Mouse (Mus musculus) MEL (cell line): Measurements from ENCODE around the gene Rbm25. TPM values are rescaled to one million over a fixed set of nuclear protein-coding genes. Genes with fewer than 3 reads are reported as not detected.

Experiments used
- DNase-seq: peaks from one replicate; pipeline ENCODE4 v3.0.0; 2011; ENCODE audit warnings: low read depth, low spot score
- H3K27ac ChIP-seq: 2 replicates; pipeline ENCODE4 v1.5.1; 2012; ENCODE audit warnings: low read depth, mild to moderate bottlenecking, control low read depth, low read length, moderate library complexity; ENCODE audit not compliant: control insufficient read depth
- H3K27me3 ChIP-seq, 2 experiments: fragments of 150-350 bp in 1 of 2; sonication (generic) in 1 of 2; 2 replicates each; pipeline ENCODE4 v1.6.1; 2012; ENCODE audit warnings: low read length in 2 of 2, mild to moderate bottlenecking in 2 of 2, improper control_type of control experiment in 1 of 2, moderate library complexity in 1 of 2; ENCODE audit not compliant: insufficient read depth in 2 of 2, control insufficient read depth in 1 of 2
- H3K36me3 ChIP-seq, 2 experiments: 2 replicates each; pipeline ENCODE4 v1.6.1; 2012 to 2014; ENCODE audit warnings: low read length in 2 of 2, improper control_type of control experiment in 1 of 2, inconsistent platforms in 1 of 2, mild to moderate bottlenecking in 1 of 2; ENCODE audit not compliant: insufficient read depth in 2 of 2, control insufficient read depth in 1 of 2
- H3K4me1 ChIP-seq, 2 experiments: fragments of 150-350 bp in 1 of 2; sonication (generic) in 1 of 2; 2 replicates each; pipeline ENCODE4 v1.6.1; 2012; ENCODE audit warnings: low read length in 2 of 2, improper control_type of control experiment in 1 of 2, mild to moderate bottlenecking in 1 of 2; ENCODE audit not compliant: insufficient read depth in 2 of 2, control insufficient read depth in 1 of 2
- H3K4me3 ChIP-seq, 2 experiments: fragments of 150-350 bp in 1 of 2; sonication (generic) in 1 of 2; 2 replicates each; pipeline ENCODE4 v1.5.1; 2012; ENCODE audit warnings: low read depth in 2 of 2, low read length in 2 of 2, mild to moderate bottlenecking in 2 of 2, moderate library complexity in 2 of 2, control low read depth in 1 of 2, improper control_type of control experiment in 1 of 2; ENCODE audit not compliant: control insufficient read depth in 1 of 2, insufficient read depth in 1 of 2
- H3K79me2 ChIP-seq: 2 replicates; pipeline ENCODE4 v1.6.1; 2012; ENCODE audit warnings: mild to moderate bottlenecking, low read length, moderate library complexity; ENCODE audit not compliant: control insufficient read depth, poor library complexity, insufficient read depth
- H3K9ac ChIP-seq: 2 replicates; pipeline ENCODE4 v1.6.1; 2012; ENCODE audit warnings: low read depth, mild to moderate bottlenecking, control low read depth, low read length, moderate library complexity; ENCODE audit not compliant: control insufficient read depth, poor library complexity, severe bottlenecking
- H3K9me3 ChIP-seq: fragments of 150-350 bp; sonication (generic); replicated peaks from 2 replicates; pipeline ENCODE4 v1.6.1; 2012; ENCODE audit warnings: mild to moderate bottlenecking, low read length, improper control_type of control experiment, moderate library complexity; ENCODE audit not compliant: insufficient read depth
- CHD1 ChIP-seq: IDR thresholded peaks from 2 replicates; pipeline ENCODE4 v1.6.1; 2012; ENCODE audit warnings: low read depth, mild to moderate bottlenecking, inconsistent platforms, low read length, improper control_type of control experiment
- CTCF ChIP-seq, 3 experiments: IDR thresholded peaks in 2 of 3; conservative IDR thresholded peaks in 1 of 3; 2 replicates each; pipeline ENCODE4 v1.5.1; 2011 to 2012; ENCODE audit warnings: low read length in 3 of 3, low read depth in 2 of 3, mild to moderate bottlenecking in 2 of 3, improper control_type of control experiment in 1 of 3, inconsistent platforms in 1 of 3, mixed read lengths in 1 of 3, moderate library complexity in 1 of 3; ENCODE audit not compliant: control insufficient read depth in 1 of 3, insufficient read depth in 1 of 3, poor library complexity in 1 of 3, severe bottlenecking in 1 of 3
- E2F4 ChIP-seq: IDR thresholded peaks from 2 replicates; pipeline ENCODE4 v1.6.1; 2011; ENCODE audit warnings: low read depth, low read length, improper control_type of control experiment, borderline replicate concordance
- ELF1 ChIP-seq: IDR thresholded peaks from 2 replicates; pipeline ENCODE4 v1.6.1; 2014; ENCODE audit warnings: low read depth, mild to moderate bottlenecking, inconsistent platforms, low read length, improper control_type of control experiment, moderate library complexity
- ETS1 ChIP-seq: IDR thresholded peaks from 2 replicates; pipeline ENCODE4 v1.6.1; 2012; ENCODE audit warnings: low read depth, mild to moderate bottlenecking, inconsistent platforms, low read length, improper control_type of control experiment, moderate library complexity
- MAX ChIP-seq: IDR thresholded peaks from 2 replicates; pipeline ENCODE4 v1.6.1; 2011; ENCODE audit warnings: low read length, improper control_type of control experiment
- MEF2A ChIP-seq: IDR thresholded peaks from 2 replicates; pipeline ENCODE4 v1.6.1; 2014; ENCODE audit warnings: low read depth, mild to moderate bottlenecking, inconsistent platforms, low read length, improper control_type of control experiment; ENCODE audit not compliant: poor library complexity, insufficient replicate concordance, severe bottlenecking; ENCODE audit errors: extremely low read depth
- MXI1 ChIP-seq: IDR thresholded peaks from 2 replicates; pipeline ENCODE4 v1.6.1; 2011; ENCODE audit warnings: mild to moderate bottlenecking, low read depth, low read length, improper control_type of control experiment
- MYB ChIP-seq: IDR thresholded peaks from 2 replicates; pipeline ENCODE4 v1.6.1; 2011; ENCODE audit warnings: mild to moderate bottlenecking, low read depth, low read length, improper control_type of control experiment
- NELFE ChIP-seq: IDR thresholded peaks from 2 replicates; pipeline ENCODE4 v1.6.1; 2011; ENCODE audit warnings: low read depth, low read length, improper control_type of control experiment
- RAD21 ChIP-seq: IDR thresholded peaks from 2 replicates; pipeline ENCODE4 v1.6.1; 2011; ENCODE audit warnings: mild to moderate bottlenecking, low read depth, low read length, improper control_type of control experiment
- RCOR1 ChIP-seq: IDR thresholded peaks from 2 replicates; pipeline ENCODE4 v1.6.1; 2012; ENCODE audit warnings: low read depth, mild to moderate bottlenecking, inconsistent platforms, low read length, improper control_type of control experiment
- SIN3A ChIP-seq: IDR thresholded peaks from 2 replicates; pipeline ENCODE4 v1.6.1; 2012; ENCODE audit warnings: low read length, improper control_type of control experiment, inconsistent platforms
- SMC3 ChIP-seq: IDR thresholded peaks from 2 replicates; pipeline ENCODE4 v1.6.1; 2011; ENCODE audit warnings: low read depth, low read length, improper control_type of control experiment
- TBP ChIP-seq: IDR thresholded peaks from 2 replicates; pipeline ENCODE4 v1.8.0; 2011; ENCODE audit warnings: low read depth, low read length, improper control_type of control experiment
- TCF12 ChIP-seq: IDR thresholded peaks from 2 replicates; pipeline ENCODE4 v1.6.1; 2014; ENCODE audit warnings: low read depth, mild to moderate bottlenecking, inconsistent platforms, low read length, improper control_type of control experiment, moderate library complexity
- USF1 ChIP-seq: IDR thresholded peaks from 2 replicates; pipeline ENCODE4 v1.6.1; 2014; ENCODE audit warnings: low read depth, mild to moderate bottlenecking, inconsistent platforms, low read length, improper control_type of control experiment, moderate library complexity
- USF2 ChIP-seq, 2 experiments: IDR thresholded peaks; 2 replicates each; pipeline ENCODE4 v1.6.1; 2011 to 2012; ENCODE audit warnings: improper control_type of control experiment in 2 of 2, low read length in 2 of 2, borderline replicate concordance in 1 of 2, inconsistent platforms in 1 of 2, low read depth in 1 of 2, mild to moderate bottlenecking in 1 of 2; ENCODE audit not compliant: insufficient read depth in 1 of 2
- ZC3H11A ChIP-seq: IDR thresholded peaks from 2 replicates; pipeline ENCODE4 v1.6.1; 2012; ENCODE audit warnings: low read depth, mild to moderate bottlenecking, inconsistent platforms, low read length, improper control_type of control experiment
- ZKSCAN1 ChIP-seq: IDR thresholded peaks from 2 replicates; pipeline ENCODE4 v1.6.1; 2012; ENCODE audit warnings: low read depth, mild to moderate bottlenecking, inconsistent platforms, low read length, improper control_type of control experiment, moderate library complexity
- ZMIZ1 ChIP-seq: IDR thresholded peaks from 2 replicates; pipeline ENCODE4 v1.6.1; 2012; ENCODE audit warnings: low read depth, mild to moderate bottlenecking, inconsistent platforms, low read length, improper control_type of control experiment, moderate library complexity
- polyA plus RNA-seq, 2 experiments: library from polyadenylated mRNA; stranded (reverse) in 1 of 2; unstranded in 1 of 2; fragments of >175 nt in 1 of 2; fragments of >200 nt in 1 of 2; gene quantifications; 2 replicates each; pipeline versions ENCODE4 v1.2.1 to v1.2.4; 2012; ENCODE audit warnings: low replicate concordance in 2 of 2, low read depth in 1 of 2; ENCODE audit not compliant: insufficient read length in 2 of 2, insufficient read depth in 1 of 2, missing spikeins in 1 of 2
- total RNA-seq: library from RNA; depleted of rRNA; stranded (reverse); fragments of 300-350 nt; gene quantifications from 2 replicates; pipeline ENCODE4 v1.2.3, GENCODE M21; 2012

The Rbm25 gene
- total and polyA plus RNA-seq, 3 experiments: 77.3 to 375 (median 124) TPM

DNA sequence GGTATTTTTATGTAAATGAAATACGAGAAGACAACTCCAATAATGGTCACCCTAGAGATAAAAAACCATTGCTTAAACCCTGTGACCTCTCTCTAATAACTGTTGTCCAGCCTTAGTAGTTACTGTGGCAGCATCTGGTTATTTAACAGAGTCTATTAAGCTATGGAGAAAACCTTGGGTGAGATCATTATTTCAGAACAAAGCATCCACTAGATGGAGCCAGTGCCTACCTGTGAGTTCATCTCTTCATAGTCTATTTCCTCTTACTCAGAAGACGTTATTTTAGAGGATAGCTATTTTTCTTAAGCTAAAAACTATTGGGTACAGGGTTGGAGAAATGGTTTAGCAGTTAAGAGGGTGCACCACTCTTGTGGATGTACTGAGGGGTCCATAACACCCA is 82.7 kb downstream of the Rbm25 start:
- H3K4me3 ChIP-seq: no peak overlapping the region
- no peak overlapping the region for H3K9ac ChIP-seq
- peak; percentile 75 for DNase-seq
- peak; percentile 82 for TF ChIP-seq RAD21
- no peak for TF ChIP-seq SIN3A
- no peak for TF ChIP-seq TBP
- no peak for TF ChIP-seq E2F4
- peak; percentile 86 for TF ChIP-seq SMC3
- TF ChIP-seq ZC3H11A: peak; percentile 48
- TF ChIP-seq CTCF (IDR thresholded peaks at IDR 0.05 in 2 of 3, conservative IDR thresholded peaks at IDR 0.05 in 1 of 3; ENCODE audit: control insufficient read depth in 1 of 3, insufficient read depth in 1 of 3, low read depth in 2 of 3, low read length in 3 of 3, poor library complexity in 1 of 3, severe bottlenecking in 1 of 3): peak in 2 of 3 experiments; percentile 54 to 86; a peak in 4 of 6 replicates
- no peak for TF ChIP-seq USF1
- TF ChIP-seq RCOR1: no peak
- TF ChIP-seq MAX: no peak
- no peaks in the 10 kb centered on the region for H3K9me3 ChIP-seq
- H3K27ac ChIP-seq: no peak overlapping the region
- H3K27me3 ChIP-seq: no peaks in the 10 kb centered on the region
- H3K36me3 ChIP-seq: peaks cover 0 to 19% of the 10 kb centered on the region in 2 experiments; a peak in 2 of 4 replicates
- no peaks in the 10 kb centered on the region for H3K4me1 ChIP-seq
- H3K79me2 ChIP-seq: no peaks in the 10 kb centered on the region

- Histone ChIP-seq H3K36me3 (peaks cover 0 to 27% of the 10 kb centered on the region in 2 experiments; a peak in 2 of 4 replicates), H3K4me1 (no peaks in the 10 kb centered on the region), H3K79me2 (no peaks in the 10 kb centered on the region), H3K27ac (no peak overlapping the region), H3K9ac (no peak overlapping the region), H3K4me3 (no peak overlapping the region), H3K27me3 (no peaks in the 10 kb centered on the region), H3K9me3 (no peaks in the 10 kb centered on the region)
- TF ChIP-seq RCOR1 (no peak), TCF12 (no peak), USF2 (IDR thresholded peaks at IDR 0.05; ENCODE audit: borderline replicate concordance in 1 of 2, insufficient read depth in 1 of 2, low read depth in 1 of 2, low read length in 2 of 2) (no peak), MYB (no peak), ETS1 (no peak), ELF1 (no peak), ZKSCAN1 (no peak), CHD1 (no peak), ZMIZ1 (no peak), SMC3 (no peak), MEF2A (no peak), MXI1 (no peak), TBP (no peak), NELFE (no peak)
- DNase-seq: no peak
Measured at GRCm38 (mm10) chr12:83716416-83717184, 85.6 kb downstream of the Rbm25 start.
